Mouse (Mus musculus): ENCODE measurements around the gene Hepacam. TPM values are rescaled to one million over a fixed set of nuclear protein-coding genes. Genes with fewer than 3 reads are reported as not detected.

Gene Hepacam
- polyA plus RNA-seq, 1 experiment from 2014 or later: not detected

- Histone ChIP-seq H3K36me3 (no peaks in the 10 kb centered on the region), H3K9me3 (replicated peaks) (no peaks in the 10 kb centered on the region), H3K27me3 (replicated peaks) (peaks cover 37% of the 10 kb centered on the region), H3K27ac (no peak overlapping the region), H3K4me2 (peak overlapping the region; percentile 68), H3K4me1 (peaks cover 10% of the 10 kb centered on the region), H3K4me3 (peak overlapping the region; percentile 39; the same call in 1 of the 2 replicates), H3K9ac (no peak overlapping the region)
- no peak for ATAC-seq
- WGBS (ENCODE audit: insufficient replicate concordance): 16% methylated on average over 12 of the region's 12 CpGs
These were observed 54.1 kb downstream of the Hepacam start for GRCm38 (mm10) chr9:37421239-37421638.

DNA sequence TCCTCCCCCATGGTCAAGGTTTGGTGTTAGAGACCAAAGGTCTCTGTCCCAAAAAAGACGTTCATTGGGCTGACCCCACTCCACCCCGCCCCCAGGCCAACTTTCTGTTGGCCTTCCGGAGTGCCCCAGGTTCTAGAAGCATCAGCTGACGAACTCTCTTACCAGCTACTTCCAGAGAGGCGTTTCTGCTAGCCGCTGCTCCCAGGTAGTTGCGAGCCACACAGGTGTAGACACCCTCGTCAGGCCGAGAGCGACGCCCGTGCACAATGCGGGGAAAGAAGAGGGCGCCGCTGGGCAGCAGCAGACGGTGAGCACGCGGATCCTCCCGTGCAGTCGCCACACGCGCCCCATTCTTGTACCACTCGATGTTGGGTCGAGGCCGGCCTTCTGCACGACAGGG is 62.2 kb downstream of the Hepacam start:
- Histone ChIP-seq H3K9ac (no peak overlapping the region), H3K4me2 (peak overlapping the region; percentile 4; the same call in 1 of the 2 replicates), H3K27me3 (replicated peaks) (peaks cover 82% of the 10 kb centered on the region), H3K9me3 (replicated peaks) (no peaks in the 10 kb centered on the region), H3K27ac (no peak overlapping the region), H3K4me1 (no peaks in the 10 kb centered on the region), H3K4me3 (no peak overlapping the region), H3K36me3 (no peaks in the 10 kb centered on the region)
- WGBS (ENCODE audit: insufficient replicate concordance): 15% methylated on average over 26 of the region's 26 CpGs
- no peak for ATAC-seq

DNA sequence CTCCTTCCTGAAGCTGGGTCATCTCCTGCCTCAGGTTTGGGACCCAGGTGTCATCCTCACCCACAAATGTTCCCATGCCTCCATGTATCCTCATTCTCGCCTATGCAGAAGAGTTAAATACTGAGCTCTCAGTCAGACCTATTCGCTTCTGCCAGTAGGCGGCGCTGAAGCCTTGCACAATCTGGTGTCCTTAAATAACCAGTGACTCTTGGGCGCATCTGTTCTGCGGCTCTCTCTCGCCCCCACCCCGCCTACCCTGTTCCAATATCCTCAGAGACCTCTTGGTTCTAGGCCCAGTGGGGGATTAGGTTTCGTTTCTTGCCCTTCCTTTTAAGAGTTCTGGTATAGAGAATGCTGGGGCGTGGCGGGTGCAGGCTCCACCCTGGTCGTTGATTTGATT is 63.4 kb downstream of the Hepacam start:
- Histone ChIP-seq H3K4me1 (no peaks in the 10 kb centered on the region), H3K27ac (no peak overlapping the region), H3K4me2 (no peak overlapping the region), H3K9me3 (replicated peaks) (no peaks in the 10 kb centered on the region), H3K4me3 (no peak overlapping the region), H3K27me3 (replicated peaks) (peaks cover 92% of the 10 kb centered on the region), H3K36me3 (no peaks in the 10 kb centered on the region), H3K9ac (no peak overlapping the region)
- whole genome bisulfite sequencing (ENCODE audit: insufficient replicate concordance): 3% methylated on average over 12 of the region's 12 CpGs
- ATAC-seq: no peak

DNA sequence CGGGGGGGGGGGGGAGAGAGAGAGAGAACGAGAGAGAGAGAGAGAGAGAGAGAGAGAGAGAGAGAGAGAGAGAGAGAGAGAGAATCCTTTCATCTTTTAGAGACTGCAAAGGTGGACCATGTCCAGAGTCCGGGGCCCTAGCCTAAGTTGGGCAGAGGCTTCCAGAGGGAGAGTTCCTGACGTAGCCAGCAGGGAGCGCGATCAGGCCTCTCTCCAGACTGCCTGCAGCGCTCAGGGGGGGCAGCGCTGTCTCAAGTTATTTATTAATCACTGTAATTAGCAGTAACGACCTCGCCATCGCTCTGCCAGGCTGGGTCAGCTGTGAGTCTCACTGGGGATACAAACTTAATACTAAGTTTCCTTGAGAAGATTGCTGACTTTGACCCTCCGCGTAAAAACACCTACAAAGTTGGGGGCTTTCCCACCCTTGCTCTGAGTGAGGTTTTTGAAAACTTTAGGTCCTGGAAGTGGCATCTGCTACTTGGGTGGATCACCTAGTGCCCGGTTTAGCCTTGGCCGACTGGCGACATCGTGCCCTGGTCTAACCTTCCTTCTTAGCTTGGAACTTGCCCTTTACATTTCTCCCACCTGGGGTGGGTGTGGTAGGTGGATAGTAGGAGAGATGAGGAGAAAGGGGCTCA is 65.0 kb downstream of the Hepacam start:
- Histone ChIP-seq H3K9me3 (replicated peaks) (no peaks in the 10 kb centered on the region), H3K4me1 (no peaks in the 10 kb centered on the region), H3K4me3 (no peak overlapping the region), H3K27me3 (replicated peaks) (peaks cover 92% of the 10 kb centered on the region), H3K9ac (no peak overlapping the region), H3K27ac (no peak overlapping the region), H3K36me3 (no peaks in the 10 kb centered on the region), H3K4me2 (peak overlapping the region; percentile 49)
- ATAC-seq: no peak
- 2% methylated on average over 16 of the region's 17 CpGs for WGBS (ENCODE audit: insufficient replicate concordance)

DNA sequence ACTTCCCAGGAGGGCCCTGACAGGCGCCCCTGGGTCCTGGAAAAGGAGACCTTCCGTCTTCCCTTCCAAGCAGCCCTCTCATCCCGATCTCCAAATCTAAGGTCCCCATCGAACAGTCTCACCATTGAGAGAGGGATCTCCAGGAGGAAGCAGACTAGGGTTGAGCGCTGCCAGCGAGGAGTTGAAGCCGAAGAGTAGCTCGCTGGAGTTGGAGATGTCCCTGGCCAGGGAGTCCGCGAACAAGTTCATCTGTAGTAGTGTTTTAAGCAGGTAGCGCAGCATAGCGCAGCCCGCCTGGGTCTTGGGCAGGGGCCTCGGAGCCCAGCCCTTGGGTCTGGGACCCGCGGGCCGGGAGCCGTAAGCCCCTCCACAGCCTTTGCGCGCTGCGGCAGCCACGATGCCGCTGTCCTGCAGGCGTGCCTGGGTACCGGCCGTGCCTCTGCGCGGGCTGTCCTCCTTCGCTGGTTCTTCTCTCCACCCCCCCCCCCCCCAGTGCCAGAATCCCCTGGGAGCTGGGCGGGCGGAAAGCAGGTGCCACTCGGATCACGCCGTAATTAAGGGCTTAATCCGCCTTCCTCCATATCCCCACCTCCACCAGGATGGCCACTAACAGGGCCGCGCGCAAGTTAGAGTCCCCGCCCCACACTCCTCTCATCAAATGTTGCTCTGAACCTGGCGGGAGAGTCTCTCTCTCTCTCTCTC is 65.7 kb downstream of the Hepacam start, which contains the start of gene Robo3:
Gene Robo3 (minus strand): TSS at position 527 of the 702 bp plus-strand sequence.
- H3K27ac ChIP-seq: no peak within 1 kb of the TSS
- H3K4me3 ChIP-seq: peak within 1 kb of the TSS; percentile 20
- ATAC-seq: no peak
- H3K27me3 ChIP-seq (replicated peaks): peaks cover 89% of the 10 kb centered on the region
- peak within 1 kb of the TSS; percentile 49 for H3K4me2 ChIP-seq
- H3K9ac ChIP-seq: no peak within 1 kb of the TSS
- no peaks in the 10 kb centered on the region for H3K36me3 ChIP-seq
- 0% methylated on average over 28 of the region's 40 CpGs for WGBS (ENCODE audit: insufficient replicate concordance)
- H3K4me1 ChIP-seq: no peaks in the 10 kb centered on the region
- H3K9me3 ChIP-seq (replicated peaks): no peaks in the 10 kb centered on the region

DNA sequence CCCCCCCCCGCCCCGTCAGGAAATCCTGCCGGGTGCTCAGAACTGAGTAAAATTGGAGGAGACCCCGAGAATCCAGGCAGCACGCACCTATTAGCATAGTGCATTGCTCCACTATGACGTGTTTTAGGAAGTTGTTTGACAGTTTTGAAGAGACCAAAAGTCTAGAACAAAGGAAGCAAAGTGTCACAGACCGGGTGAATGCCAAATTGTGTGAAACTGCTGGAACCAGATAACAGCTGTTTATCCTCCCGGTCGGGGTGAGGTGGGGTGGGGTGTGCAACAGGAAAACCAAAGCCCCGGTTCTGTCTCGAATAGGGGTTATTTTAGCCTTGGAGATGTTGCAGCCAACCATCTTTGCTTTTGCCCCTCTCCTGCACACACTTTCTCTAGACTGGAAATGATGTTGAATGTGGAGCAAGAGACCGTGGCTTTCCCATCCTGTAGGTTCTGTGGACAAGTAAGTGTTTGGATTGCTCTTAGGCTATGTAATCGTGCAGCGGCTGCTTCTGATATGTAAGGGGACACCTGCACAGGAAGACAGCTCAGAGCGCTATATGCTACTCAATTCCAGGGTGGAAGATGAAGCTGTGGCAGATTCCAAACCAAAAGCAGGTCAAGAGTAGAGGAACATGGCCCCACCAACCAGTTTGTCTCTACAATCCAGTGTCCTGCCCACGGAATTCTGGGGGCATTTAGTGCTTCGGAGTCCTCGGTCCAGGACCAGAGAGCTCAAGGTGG is 66.8 kb downstream of the Hepacam start:
- peak overlapping the region; percentile 49; the same call in 1 of the 2 replicates for H3K4me2 ChIP-seq
- no peak for ATAC-seq

GRCm38 (mm10) chr9:37434932-37435331 is 67.8 kb downstream of the Hepacam start:
- H3K4me3 ChIP-seq: no peak overlapping the region
- H3K9ac ChIP-seq: no peak overlapping the region
- peaks cover 72% of the 10 kb centered on the region for H3K27me3 ChIP-seq (replicated peaks)
- H3K4me1 ChIP-seq: no peaks in the 10 kb centered on the region
- no peak for ATAC-seq
- WGBS (ENCODE audit: insufficient replicate concordance): 4% methylated on average over 14 of the region's 14 CpGs
- no peak overlapping the region for H3K4me2 ChIP-seq
- H3K27ac ChIP-seq: no peak overlapping the region
- H3K36me3 ChIP-seq: no peaks in the 10 kb centered on the region
- no peaks in the 10 kb centered on the region for H3K9me3 ChIP-seq (replicated peaks)

More for the DNA sequence above, 66.8 kb downstream of the Hepacam start:
- Histone ChIP-seq H3K36me3 (no peaks in the 10 kb centered on the region), H3K9me3 (replicated peaks) (no peaks in the 10 kb centered on the region), H3K27ac (no peak overlapping the region), H3K27me3 (replicated peaks) (peaks cover 82% of the 10 kb centered on the region), H3K9ac (no peak overlapping the region), H3K4me1 (no peaks in the 10 kb centered on the region), H3K4me3 (no peak overlapping the region)
- WGBS (ENCODE audit: insufficient replicate concordance): 2% methylated on average over 18 of the region's 18 CpGs

DNA sequence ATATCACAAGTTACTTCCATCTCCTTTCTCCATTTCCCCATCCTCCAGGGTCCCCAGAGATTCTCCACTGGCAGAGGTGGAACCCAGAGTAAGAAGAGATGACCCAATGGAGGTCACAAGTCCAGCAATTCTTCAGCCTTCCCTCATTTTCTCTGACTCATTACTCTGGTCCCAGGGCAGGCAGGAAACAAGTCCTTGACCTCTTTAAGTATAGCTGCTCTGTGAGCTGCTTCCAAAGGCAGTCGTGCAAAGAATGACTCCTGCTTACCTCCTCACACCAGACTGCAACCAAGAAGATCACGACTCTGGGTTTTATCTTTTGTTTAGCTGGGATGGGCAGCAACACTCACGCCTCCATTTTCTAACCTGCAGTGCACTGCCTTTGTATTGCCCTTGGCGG is 68.5 kb downstream of the Hepacam start:
- Histone ChIP-seq H3K4me1 (no peaks in the 10 kb centered on the region), H3K27me3 (replicated peaks) (peaks cover 66% of the 10 kb centered on the region), H3K36me3 (no peaks in the 10 kb centered on the region), H3K9ac (no peak overlapping the region), H3K4me3 (no peak overlapping the region), H3K27ac (no peak overlapping the region), H3K9me3 (replicated peaks) (no peaks in the 10 kb centered on the region), H3K4me2 (no peak overlapping the region)
- 5% methylated on average over 4 of the region's 4 CpGs for WGBS (ENCODE audit: insufficient replicate concordance)
- no peak for ATAC-seq

Other genes starting within 250 kb of the Hepacam start
- 0.57 and 0.99 TPM in 2 replicates for gene Pknox2, start 219.9 kb upstream of the Hepacam start, polyA plus RNA-seq (2016; fragmentation: Nextera tagmentation; extraction: Ambion mirVana)
- 3.9 TPM in 2 replicates for gene Tmem218, start 159.1 kb upstream of the Hepacam start, polyA plus RNA-seq (2016; fragmentation: Nextera tagmentation; extraction: Ambion mirVana)
- gene Slc37a2, start 111.6 kb upstream of the Hepacam start, polyA plus RNA-seq (2016; fragmentation: Nextera tagmentation; extraction: Ambion mirVana): 1.5 TPM in 2 replicates
- 5.6 and 6.9 TPM in 2 replicates for gene Ccdc15, start 18.9 kb upstream of the Hepacam start, polyA plus RNA-seq (2016; fragmentation: Nextera tagmentation; extraction: Ambion mirVana)
- 4.4 and 5.1 TPM in 2 replicates for gene Robo4, start 34.5 kb downstream of the Hepacam start, polyA plus RNA-seq (2016; fragmentation: Nextera tagmentation; extraction: Ambion mirVana)
- gene Robo3, start 65.9 kb downstream of the Hepacam start, polyA plus RNA-seq (2016; fragmentation: Nextera tagmentation; extraction: Ambion mirVana): 0.25 and 0.26 TPM in 2 replicates
- gene Msantd2, start 122.0 kb downstream of the Hepacam start, polyA plus RNA-seq (2016; fragmentation: Nextera tagmentation; extraction: Ambion mirVana): 11.3 and 11.8 TPM in 2 replicates
- gene Esam, start 160.7 kb downstream of the Hepacam start, polyA plus RNA-seq (2016; fragmentation: Nextera tagmentation; extraction: Ambion mirVana): 22.0 and 22.8 TPM in 2 replicates
- 0.29 and 0.76 TPM in 2 replicates for gene Vsig2, start 171.9 kb downstream of the Hepacam start, polyA plus RNA-seq (2016; fragmentation: Nextera tagmentation; extraction: Ambion mirVana)
- 20.6 and 23.4 TPM in 2 replicates for gene Nrgn, start 185.6 kb downstream of the Hepacam start, polyA plus RNA-seq (2016; fragmentation: Nextera tagmentation; extraction: Ambion mirVana)
- 5.6 and 5.7 TPM in 2 replicates for gene Siae, start 188.3 kb downstream of the Hepacam start, polyA plus RNA-seq (2016; fragmentation: Nextera tagmentation; extraction: Ambion mirVana)
- gene Spa17, start 246.4 kb downstream of the Hepacam start, polyA plus RNA-seq (2016; fragmentation: Nextera tagmentation; extraction: Ambion mirVana): 2.8 and 4.0 TPM in 2 replicates